In genomic region chr10:75649001-75649400, GRCm38 (mm10) we compare ENCODE assay signal across 25 mouse cellular contexts. TPM values are rescaled to one million over a fixed set of nuclear protein-coding genes. Genes with fewer than 3 reads are reported as not detected.
DNase-seq lines count a peak whose midpoint lies in the region; TF ChIP-seq lines count a peak whose summit lies in the region.
"Had no signal": no experiment of that assay in that cellular context is flagged by ENCODE, and none has a peak within 500 bp of the region (broad histone marks: within the 10 kb centered on the region; RNA-seq: fewer than 3 reads in every experiment).

No protein-coding gene starts in this region.

- no peaks in the 10 kb centered on the region for H3K27me3 ChIP-seq in E14TG2a.4 (ENCODE audit: insufficient read depth, low read length)
- H3K27me3 ChIP-seq: CH12.LX; embryonic facial prominence, embryonic 13.5 days; forebrain, embryonic 12.5 days; forebrain, embryonic 15.5 days; hindbrain, embryonic 12.5 days; hindbrain, embryonic 15.5 days; intestine, embryonic 15.5 days had no signal

- peak overlapping the region; percentile 65 for H3K9ac ChIP-seq in ES-E14 (ENCODE audit: insufficient read depth, low read depth, low read length, poor library complexity, severe bottlenecking)
- H3K9ac ChIP-seq: embryonic facial prominence, embryonic 13.5 days; forebrain, embryonic 12.5 days; forebrain, embryonic 15.5 days; hindbrain, embryonic 12.5 days; hindbrain, embryonic 15.5 days; intestine, embryonic 15.5 days had no signal

- DNase-seq in cerebellum, adult 11-12 months = peak; percentile 19
- DNase-seq in cerebellum, adult 8-10 months = no peak
- peak; percentile 71 for DNase-seq in ES-E14 (ENCODE audit: low read depth, low spot score)
- peak; percentile 96 for DNase-seq in ZHBTc4 (ENCODE audit: low read depth, low spot score)
- DNase-seq in thymus, postnatal 4 days = no peak
- no peak for DNase-seq in B cell, adult 2 months
- DNase-seq in testis, postnatal 10 days (ENCODE audit: low spot score) = no peak
- DNase-seq: adrenal gland, adult 8-10 months; adrenal gland, postnatal 25 days; cerebellum, adult 2 months; embryo, embryonic 11 days; gastrocnemius, postnatal 10 days; heart, adult 11 months; kidney, adult 11 months had no signal

- in situ Hi-C loops in ES-E14 (cut with MboI; ENCODE audit: low sequenced_read_pairs in 2 of 2, unreplicated experiment in 2 of 2) = no loop called here

- H3K4me1 ChIP-seq in E14TG2a.4 (replicated peaks; ENCODE audit: low read depth, low read length) = peaks cover 85% of the 10 kb centered on the region
- peaks cover 20 to 41% of the 10 kb centered on the region in 2 experiments for H3K4me1 ChIP-seq in ES-E14 (ENCODE audit: control insufficient read depth in 2 of 2, insufficient read depth in 2 of 2, low read length in 2 of 2, poor library complexity in 1 of 2)

- peak overlapping the region; percentile 99 for H3K27ac ChIP-seq in ES-E14 (ENCODE audit: insufficient read depth, low read depth, low read length, poor library complexity, severe bottlenecking)
- H3K27ac ChIP-seq: embryonic facial prominence, embryonic 10.5 days; embryonic facial prominence, embryonic 13.5 days; forebrain, embryonic 12.5 days; forebrain, embryonic 15.5 days; hindbrain, embryonic 12.5 days; hindbrain, embryonic 15.5 days; intestine, embryonic 15.5 days had no signal

- peaks cover 84% of the 10 kb centered on the region for H3K36me3 ChIP-seq in E14TG2a.4 (ENCODE audit: insufficient read depth, low read length)
- peaks cover 43% of the 10 kb centered on the region for H3K36me3 ChIP-seq in ES-E14 (ENCODE audit: control insufficient read depth, insufficient read depth, low read length, poor library complexity, severe bottlenecking)

- H3K4me3 ChIP-seq in E14TG2a.4 (replicated peaks; ENCODE audit: low read length) (peak overlapping the region; percentile 60), ES-E14 (ENCODE audit: insufficient read depth in 1 of 2, low read depth in 1 of 2, low read length in 2 of 2, poor library complexity in 1 of 2, severe bottlenecking in 1 of 2) (peak overlapping the region; percentile 10 to 22; a peak in 3 of 4 replicates)
- H3K4me3 ChIP-seq: embryonic facial prominence, embryonic 10.5 days; embryonic facial prominence, embryonic 13.5 days; erythroblast, embryonic 14.5 days; forebrain, embryonic 12.5 days; forebrain, embryonic 15.5 days; hindbrain, embryonic 12.5 days; hindbrain, embryonic 15.5 days; intestine, embryonic 15.5 days had no signal

- H3K9me3 ChIP-seq in E14TG2a.4 (ENCODE audit: low read length) (no peaks in the 10 kb centered on the region), ES-E14 (ENCODE audit: control insufficient read depth, insufficient read depth, low read depth, low read length) (no peaks in the 10 kb centered on the region)
- H3K9me3 ChIP-seq: embryonic facial prominence, embryonic 10.5 days; embryonic facial prominence, embryonic 13.5 days; forebrain, embryonic 12.5 days; forebrain, embryonic 15.5 days; hindbrain, embryonic 12.5 days; hindbrain, embryonic 15.5 days; intestine, embryonic 15.5 days had no signal

- no peak for TF ChIP-seq CTCF in E14TG2a.4 (conservative IDR thresholded peaks at IDR 0.05; ENCODE audit: low read length)

TF ChIP-seq in ES-E14, 5 proteins besides CTCF, POLR2A, EP300 and RAD21:
- TF ChIP-seq HCFC1 (IDR thresholded peaks at IDR 0.05; ENCODE audit: borderline replicate concordance, insufficient read depth, low read length) (no peak), CHD2 (IDR thresholded peaks at IDR 0.05; ENCODE audit: low read depth, low read length) (no peak; the same call in 1 of the 2 replicates)
TF ChIP-seq in ES-E14: peak in this region for 0.

RNA-seq across cellular contexts. Expression of gene Susd2, which starts 5.2 kb away (rescaled TPM):
- 10.4 and 20.1 TPM in 2 replicates for total RNA-seq in ES-E14 (2012; rRNA removed)

RNA-seq across cellular contexts. Expression of gene Ggt5, which starts 59.9 kb away (rescaled TPM):
- total RNA-seq in ES-E14 (2012; rRNA removed) = 0.36 and 0.58 TPM in 2 replicates
- total RNA-seq: CH12.LX, MEL had no signal

Comparison
In these comparisons a context has a peak if more than half of its experiments do, and no peak if none do; other contexts are left out.
1. DNase-seq: peak in cerebellum, adult 11-12 months (single experiment), ES-E14 (single experiment) and ZHBTc4 (single experiment); none in cerebellum, adult 8-10 months (single experiment), thymus, postnatal 4 days (single experiment), B cell, adult 2 months (0 of 2) and testis, postnatal 10 days (single experiment).